Mouse (Mus musculus): ENCODE data around the gene Nusap1. TPM values are rescaled to one million over a fixed set of nuclear protein-coding genes. Genes with fewer than 3 reads are reported as not detected.
A peak's percentile ranks its signal among the peaks of the same experiment; 100 is the strongest.
"Not testable (repeated sequence)": the region's sequence is repeated elsewhere in the genome, so short reads cannot be mapped to it uniquely, and the experiment has no call there.

The Nusap1 gene
- total RNA-seq, 2 experiments from 2014 or later: 0.57 to 1.3 TPM

- no peak for DNase-seq (ENCODE audit: low spot score in 2 of 2)
- intact Hi-C loops (cut with DNase I): no loop called here
These were observed 3.2 kb downstream of the Nusap1 start for GRCm38 (mm10) chr2:119621302-119621701.

- DNase-seq (ENCODE audit: low spot score in 2 of 2): no peak
- intact Hi-C loops (cut with DNase I): no loop called here
These were observed 18.7 kb downstream of the Nusap1 start for GRCm38 (mm10) chr2:119636781-119637180.

GRCm38 (mm10) chr2:119641214-119641912 is 23.3 kb downstream of the Nusap1 start:
- intact Hi-C loops (cut with DNase I): no loop called here

GRCm38 (mm10) chr2:119644254-119644653 is 26.2 kb downstream of the Nusap1 start:
- intact Hi-C loops (cut with DNase I): no loop called here
- DNase-seq (ENCODE audit: low spot score in 2 of 2): no peak

More at GRCm38 (mm10) chr2:119641214-119641912, 23.3 kb downstream of the Nusap1 start:
- no peak for DNase-seq (ENCODE audit: low spot score in 2 of 2)

GRCm38 (mm10) chr2:119662220-119663182 is 44.4 kb downstream of the Nusap1 start, which contains the start of gene Ndufaf1:
Ndufaf1 (minus strand) TSS chr2:119662827.
- intact Hi-C loops (cut with DNase I): loop anchor here (10.0 kb wide), 1 partner anchor 118 kb away; the partner anchor contains the start of genes Chp1 and Exd1

GRCm38 (mm10) chr2:119665744-119666143 is 47.6 kb downstream of the Nusap1 start:
- not testable (repeated sequence) for DNase-seq (ENCODE audit: low spot score in 2 of 2)
- intact Hi-C loops (cut with DNase I): loop anchor here (10.0 kb wide), 1 partner anchor 121 kb away; the partner anchor contains the start of genes Chp1 and Exd1

More at GRCm38 (mm10) chr2:119662220-119663182, 44.4 kb downstream of the Nusap1 start, which contains the start of gene Ndufaf1:
- DNase-seq (ENCODE audit: low spot score in 2 of 2): peak; percentile 74 to 84

- intact Hi-C loops (cut with DNase I): loop anchor here (10.0 kb wide), 1 partner anchor 124 kb away; the partner anchor contains the start of genes Chp1 and Exd1
- no peak for DNase-seq (ENCODE audit: low spot score in 2 of 2)
These were observed 50.9 kb downstream of the Nusap1 start for GRCm38 (mm10) chr2:119669010-119669409.

- intact Hi-C loops (cut with DNase I): no loop called here
- DNase-seq (ENCODE audit: low spot score in 2 of 2): peak; percentile 92 to 96
These were observed 56.6 kb downstream of the Nusap1 start, which contains the start of gene Rtf1 for GRCm38 (mm10) chr2:119674525-119675214. Rtf1 (plus strand) TSS chr2:119675068.

- no peak for DNase-seq (ENCODE audit: low spot score in 2 of 2)
- intact Hi-C loops (cut with DNase I): no loop called here
These were observed 57.2 kb downstream of the Nusap1 start for GRCm38 (mm10) chr2:119675215-119675784.

- intact Hi-C loops (cut with DNase I): no loop called here
- no peak for DNase-seq (ENCODE audit: low spot score in 2 of 2)
These were observed 57.7 kb downstream of the Nusap1 start for GRCm38 (mm10) chr2:119675831-119676230.

- intact Hi-C loops (cut with DNase I): no loop called here
These were observed 65.6 kb downstream of the Nusap1 start for GRCm38 (mm10) chr2:119683706-119684105.

GRCm38 (mm10) chr2:119692003-119692701 is 74.1 kb downstream of the Nusap1 start:
- intact Hi-C loops (cut with DNase I): no loop called here
- no peak for DNase-seq (ENCODE audit: low spot score in 2 of 2)

More at GRCm38 (mm10) chr2:119683706-119684105, 65.6 kb downstream of the Nusap1 start:
- DNase-seq (ENCODE audit: low spot score in 2 of 2): no peak

GRCm38 (mm10) chr2:119694826-119695225 is 76.7 kb downstream of the Nusap1 start:
- intact Hi-C loops (cut with DNase I): no loop called here
- DNase-seq (ENCODE audit: low spot score in 2 of 2): no peak

- intact Hi-C loops (cut with DNase I): no loop called here
- no peak for DNase-seq (ENCODE audit: low spot score in 2 of 2)
These were observed 78.0 kb downstream of the Nusap1 start for GRCm38 (mm10) chr2:119696111-119696510.

GRCm38 (mm10) chr2:119698472-119698871 is 80.4 kb downstream of the Nusap1 start:
- intact Hi-C loops (cut with DNase I): no loop called here
- no peak for DNase-seq (ENCODE audit: low spot score in 2 of 2)

- intact Hi-C loops (cut with DNase I): no loop called here
- DNase-seq (ENCODE audit: low spot score in 2 of 2): no peak
These were observed 81.9 kb downstream of the Nusap1 start for GRCm38 (mm10) chr2:119699962-119700361.
